Mouse (Mus musculus): ENCODE measurements around the gene Anks1b. TPM values are rescaled to one million over a fixed set of nuclear protein-coding genes. Genes with fewer than 3 reads are reported as not detected.

Gene Anks1b
- total RNA-seq, 1 experiment from 2014 or later, result not detected

DNA sequence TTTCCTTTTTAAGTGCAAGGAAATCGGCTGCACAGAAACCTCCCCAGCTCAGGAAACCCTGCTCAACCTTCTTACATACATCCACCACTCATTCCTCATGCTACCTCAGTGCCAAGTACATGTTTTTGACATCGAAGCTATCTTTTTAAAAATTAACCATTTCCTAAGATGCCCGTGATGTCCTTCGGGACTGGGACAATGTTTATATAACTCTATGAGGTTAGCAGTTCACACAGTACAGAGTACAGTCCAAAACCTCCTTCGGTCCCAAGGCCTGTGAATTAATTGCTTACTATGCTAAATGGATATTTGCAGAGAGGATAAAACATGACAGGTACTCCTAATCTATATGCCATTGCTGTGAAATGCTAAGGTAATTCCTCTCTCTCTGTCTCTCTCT is 558.2 kb downstream of the Anks1b start:
- ATAC-seq (replicated peaks in 1 of 2; ENCODE audit: insufficient read depth in 1 of 2, low FRiP score in 2 of 2, low TSS enrichment in 1 of 2, low read depth in 1 of 2, poor library complexity in 2 of 2, severe bottlenecking in 2 of 2), result no peak

DNA sequence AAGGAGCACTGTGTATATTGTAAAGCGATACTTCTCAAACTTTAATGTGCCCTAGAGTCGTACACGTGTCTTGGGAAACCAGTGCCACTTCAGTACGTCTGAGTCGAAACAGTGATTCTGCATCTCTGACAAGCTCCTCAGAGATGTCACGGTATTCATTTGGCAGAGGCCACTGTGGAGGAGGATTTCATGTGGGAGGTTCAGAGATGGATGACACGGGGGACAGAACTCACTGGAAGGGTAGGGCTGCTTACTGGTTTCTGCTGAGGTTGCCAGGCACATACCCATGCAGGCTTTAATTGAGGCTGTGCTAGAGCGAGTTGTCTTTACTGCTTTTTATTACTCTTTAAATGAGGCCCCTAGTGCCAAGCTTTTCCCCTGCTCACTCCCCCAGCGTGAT is 558.7 kb downstream of the Anks1b start:
- ATAC-seq (replicated peaks in 1 of 2; ENCODE audit: insufficient read depth in 1 of 2, low FRiP score in 2 of 2, low TSS enrichment in 1 of 2, low read depth in 1 of 2, poor library complexity in 2 of 2, severe bottlenecking in 2 of 2), result no peak

DNA sequence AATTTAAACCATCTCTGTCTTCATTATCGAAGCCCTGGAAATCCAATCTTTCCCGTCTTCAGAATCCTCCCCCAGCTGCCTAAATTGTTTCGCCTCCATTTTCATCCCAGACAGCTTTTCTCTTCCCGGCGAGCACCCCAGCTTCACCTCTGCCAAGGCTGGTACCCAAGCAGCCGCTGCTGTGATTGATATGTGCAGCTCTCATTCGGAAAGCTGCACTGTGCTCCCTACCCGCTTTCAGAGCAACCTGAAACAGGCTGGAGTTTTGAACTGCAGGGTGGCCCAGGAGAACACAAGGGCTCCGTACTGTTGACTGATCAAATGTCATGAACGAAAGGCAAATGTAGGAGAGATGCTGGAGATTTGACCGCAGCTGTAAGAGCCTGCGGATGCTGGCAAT is 559.2 kb downstream of the Anks1b start:
- ATAC-seq (replicated peaks in 1 of 2; ENCODE audit: insufficient read depth in 1 of 2, low FRiP score in 2 of 2, low TSS enrichment in 1 of 2, low read depth in 1 of 2, poor library complexity in 2 of 2, severe bottlenecking in 2 of 2), result no peak

DNA sequence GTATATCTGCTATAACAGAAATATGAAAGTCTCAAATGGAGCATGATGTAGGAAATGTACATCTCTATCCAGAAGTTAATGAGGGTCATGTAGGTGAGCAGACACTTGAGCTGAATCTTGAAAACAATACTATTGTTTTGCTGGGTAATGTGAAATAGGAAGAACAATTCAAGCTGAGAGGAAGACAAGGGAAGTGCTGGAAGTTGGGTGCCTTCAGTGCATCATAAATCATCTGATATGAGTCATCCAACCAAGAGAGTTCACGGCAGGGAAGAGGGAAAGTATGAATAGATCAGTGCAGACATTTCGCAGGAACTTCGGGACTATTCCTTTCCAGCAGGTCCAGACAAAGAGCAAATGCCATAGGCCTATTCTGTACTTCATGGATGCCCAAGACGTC is 567.7 kb downstream of the Anks1b start:
- ATAC-seq (replicated peaks in 1 of 2; ENCODE audit: insufficient read depth in 1 of 2, low FRiP score in 2 of 2, low TSS enrichment in 1 of 2, low read depth in 1 of 2, poor library complexity in 2 of 2, severe bottlenecking in 2 of 2), result no peak

DNA sequence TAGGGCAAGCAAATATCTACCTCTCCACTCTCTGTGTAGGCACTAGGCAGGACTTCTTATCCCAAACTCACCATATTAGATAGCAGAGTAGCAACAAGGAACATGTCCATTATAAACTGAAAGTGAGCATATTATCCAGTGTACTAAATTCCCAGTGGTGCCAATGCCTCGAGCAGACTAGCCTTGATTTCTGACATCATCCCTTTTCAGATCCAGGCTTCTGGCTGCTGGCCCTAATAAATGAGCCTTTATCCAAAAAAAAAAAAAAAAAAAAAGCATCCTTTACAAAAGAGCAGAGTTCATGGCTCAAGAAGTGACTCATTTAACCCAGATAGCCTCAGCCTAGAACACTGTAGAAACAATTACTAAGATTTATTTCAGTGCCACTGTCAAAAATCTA is 568.3 kb downstream of the Anks1b start:
- ATAC-seq (replicated peaks in 1 of 2; ENCODE audit: insufficient read depth in 1 of 2, low FRiP score in 2 of 2, low TSS enrichment in 1 of 2, low read depth in 1 of 2, poor library complexity in 2 of 2, severe bottlenecking in 2 of 2), result no peak

DNA sequence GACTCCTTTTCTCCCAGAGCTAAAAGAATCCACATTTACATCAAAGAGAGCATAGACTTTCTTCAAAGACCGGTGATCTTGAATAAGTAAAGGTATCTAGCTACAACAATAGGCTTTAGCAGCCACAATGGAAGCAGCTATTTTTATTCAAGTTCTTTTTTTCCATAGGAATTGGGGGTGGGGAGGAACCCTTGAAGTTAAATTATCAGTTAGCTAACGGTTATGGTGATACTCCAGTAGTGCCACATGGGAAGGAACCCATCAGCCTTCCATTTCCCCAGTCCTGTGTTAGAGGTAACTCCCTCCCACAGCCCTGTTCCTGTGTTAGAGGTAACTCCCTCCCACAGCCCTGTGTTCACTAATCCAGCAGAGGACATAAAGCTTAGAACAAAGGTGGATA is 591.6 kb downstream of the Anks1b start:
- no peak for ATAC-seq (replicated peaks in 1 of 2; ENCODE audit: insufficient read depth in 1 of 2, low FRiP score in 2 of 2, low TSS enrichment in 1 of 2, low read depth in 1 of 2, poor library complexity in 2 of 2, severe bottlenecking in 2 of 2)

DNA sequence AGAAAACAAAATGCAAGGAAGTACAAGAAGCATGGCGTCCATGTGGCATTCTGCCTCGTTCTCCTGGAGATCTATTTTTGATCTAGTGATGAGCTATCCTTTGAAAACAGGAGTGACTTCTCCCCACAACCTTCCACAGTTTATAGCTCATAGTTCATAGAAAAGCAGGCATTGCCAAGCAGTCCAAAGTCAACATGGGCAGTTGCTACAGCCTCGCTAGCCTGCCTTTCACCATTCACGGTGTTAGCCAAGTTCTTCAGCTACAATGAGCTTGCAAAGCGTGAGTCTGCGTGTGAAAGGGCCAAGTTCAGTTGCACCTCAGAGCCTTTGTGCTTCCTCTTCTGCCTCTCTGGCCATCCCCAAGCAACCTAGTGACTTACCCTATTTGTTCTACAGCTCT is 592.1 kb downstream of the Anks1b start:
- no peak for ATAC-seq (replicated peaks in 1 of 2; ENCODE audit: insufficient read depth in 1 of 2, low FRiP score in 2 of 2, low TSS enrichment in 1 of 2, low read depth in 1 of 2, poor library complexity in 2 of 2, severe bottlenecking in 2 of 2)

DNA sequence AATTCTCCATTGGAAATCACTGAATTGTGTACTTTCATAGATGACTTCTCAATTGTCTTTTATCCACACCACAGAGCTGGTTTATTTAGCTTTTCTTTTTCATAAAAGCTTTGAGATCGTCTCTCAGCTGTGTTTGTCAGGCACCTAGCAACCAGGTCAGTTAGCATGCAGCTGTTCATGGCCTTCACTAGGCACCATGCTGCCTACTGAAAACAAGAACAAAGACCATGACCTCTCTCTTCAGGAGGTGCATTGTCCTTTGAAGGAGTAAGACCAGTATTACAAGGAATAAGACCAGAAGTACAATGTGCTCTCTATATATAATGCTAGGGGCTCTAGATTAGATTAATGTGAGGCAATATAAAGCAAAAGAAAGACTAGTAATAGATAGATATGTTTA is 594.2 kb downstream of the Anks1b start:
- no peak for ATAC-seq (replicated peaks in 1 of 2; ENCODE audit: insufficient read depth in 1 of 2, low FRiP score in 2 of 2, low TSS enrichment in 1 of 2, low read depth in 1 of 2, poor library complexity in 2 of 2, severe bottlenecking in 2 of 2)

DNA sequence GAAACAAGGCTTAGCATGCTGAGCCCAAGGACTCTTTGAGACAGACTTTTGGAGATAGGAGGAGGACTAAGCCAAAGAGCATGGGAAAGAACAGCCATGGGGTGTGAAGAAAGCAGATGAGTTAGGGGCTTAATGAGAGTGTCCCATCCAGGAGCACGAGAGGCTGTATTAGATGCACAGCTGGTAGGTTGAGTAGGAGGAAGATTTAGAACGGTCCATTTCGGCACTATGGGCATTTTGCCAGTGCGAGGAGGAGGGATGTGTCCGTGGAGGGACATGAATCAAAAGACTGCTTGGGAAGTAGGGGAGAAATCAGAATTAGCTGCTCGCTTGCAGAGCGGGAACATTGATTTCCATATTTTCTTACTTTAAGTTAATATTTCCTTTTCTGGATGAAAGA is 620.1 kb downstream of the Anks1b start:
- no peak for ATAC-seq (replicated peaks in 1 of 2; ENCODE audit: insufficient read depth in 1 of 2, low FRiP score in 2 of 2, low TSS enrichment in 1 of 2, low read depth in 1 of 2, poor library complexity in 2 of 2, severe bottlenecking in 2 of 2)

DNA sequence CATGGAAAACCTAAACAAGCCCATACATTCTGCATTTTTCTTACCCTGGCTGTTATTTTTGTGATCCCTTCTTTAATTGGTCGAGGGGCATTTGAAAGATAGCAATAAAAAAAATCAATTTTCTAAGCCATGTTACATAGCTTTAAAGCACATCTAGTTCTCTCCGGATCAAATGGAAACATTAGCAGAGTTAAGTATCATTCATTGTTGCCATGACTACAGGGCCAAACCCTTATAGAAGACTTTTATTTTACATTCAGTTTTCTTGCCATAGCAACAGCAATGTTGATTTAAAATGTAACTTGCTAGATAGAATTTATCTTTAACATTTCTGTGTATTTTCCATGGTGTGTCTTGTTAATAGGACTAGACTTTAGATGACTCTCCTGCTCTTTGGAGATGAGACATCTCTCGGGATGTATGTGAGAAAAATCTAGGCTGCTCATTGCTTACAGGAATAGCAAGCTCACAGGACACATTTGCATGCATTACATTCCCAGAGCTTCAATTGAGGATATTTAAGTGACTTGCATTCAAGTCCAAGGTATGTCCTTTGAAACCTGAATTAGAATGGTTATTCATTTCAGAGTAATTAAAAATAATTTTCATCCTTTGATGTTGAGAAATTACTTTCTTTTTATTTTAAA is 620.8 kb downstream of the Anks1b start:
- ATAC-seq (replicated peaks in 1 of 2; ENCODE audit: insufficient read depth in 1 of 2, low FRiP score in 2 of 2, low TSS enrichment in 1 of 2, low read depth in 1 of 2, poor library complexity in 2 of 2, severe bottlenecking in 2 of 2), result no peak

DNA sequence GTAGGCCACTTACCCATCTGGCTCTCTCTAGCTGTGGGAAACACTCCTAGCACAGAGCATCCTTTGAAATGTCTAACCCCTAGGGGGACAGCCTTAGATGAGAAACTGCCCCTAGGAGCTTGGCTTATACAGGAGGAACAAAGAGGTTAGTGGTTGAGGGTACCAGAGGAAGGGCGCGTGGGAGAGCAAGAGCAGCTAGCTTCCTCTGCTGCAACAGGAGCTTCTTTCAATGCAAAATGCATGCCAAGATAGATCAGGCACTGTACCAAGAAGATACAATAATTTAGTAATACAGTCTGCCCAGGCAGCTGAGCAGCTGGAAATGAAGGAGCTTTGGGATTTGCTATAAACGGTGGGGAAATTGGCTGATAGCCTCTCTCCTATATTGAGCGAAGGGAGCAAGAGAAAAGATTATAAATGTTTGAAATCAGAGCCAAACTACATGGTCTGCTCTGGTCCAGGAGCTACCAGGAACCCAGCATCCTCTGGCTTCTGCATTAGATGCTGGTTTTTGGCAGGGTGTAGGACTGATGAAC is 621.7 kb downstream of the Anks1b start:
- no peak for ATAC-seq (replicated peaks in 1 of 2; ENCODE audit: insufficient read depth in 1 of 2, low FRiP score in 2 of 2, low TSS enrichment in 1 of 2, low read depth in 1 of 2, poor library complexity in 2 of 2, severe bottlenecking in 2 of 2)

DNA sequence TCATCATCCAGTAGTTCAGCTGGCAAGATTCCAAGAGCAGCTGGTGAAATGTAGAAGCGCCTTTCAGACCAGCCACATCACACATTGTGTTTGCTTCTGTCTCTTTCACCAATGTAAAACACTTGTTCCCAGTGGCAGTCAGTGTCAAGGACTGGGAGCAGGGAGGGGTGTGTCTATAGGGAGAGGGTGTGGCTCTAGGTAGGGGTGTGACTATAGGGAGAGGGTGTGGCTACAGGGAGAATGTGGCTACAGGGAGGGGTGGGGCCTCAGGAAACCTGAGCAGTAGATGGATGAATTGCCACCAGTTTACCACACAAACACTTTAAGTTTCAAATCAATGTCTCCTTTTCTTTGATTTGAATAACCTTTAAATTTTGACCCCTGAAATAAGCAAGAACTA is 634.3 kb downstream of the Anks1b start:
- no peak for ATAC-seq (replicated peaks in 1 of 2; ENCODE audit: insufficient read depth in 1 of 2, low FRiP score in 2 of 2, low TSS enrichment in 1 of 2, low read depth in 1 of 2, poor library complexity in 2 of 2, severe bottlenecking in 2 of 2)

DNA sequence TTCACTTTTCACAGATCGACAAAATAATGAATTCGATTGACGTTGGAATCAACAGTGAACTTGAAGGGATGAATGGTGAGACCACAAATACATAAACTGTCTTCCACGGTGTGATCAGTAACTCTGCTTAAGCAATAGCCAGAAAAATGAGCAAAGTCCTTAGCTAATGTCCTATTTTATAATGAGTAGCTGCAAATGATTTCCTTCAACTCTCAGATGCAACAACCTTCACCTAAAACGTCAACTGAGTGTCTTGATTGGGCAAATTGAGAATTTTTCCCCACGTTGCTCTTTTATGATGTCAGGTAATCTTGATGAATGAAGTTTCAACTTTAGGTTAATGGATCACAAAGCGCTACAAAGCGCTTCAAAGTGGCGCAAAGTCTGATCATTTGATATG is 639.5 kb downstream of the Anks1b start:
- no peak for ATAC-seq (replicated peaks in 1 of 2; ENCODE audit: insufficient read depth in 1 of 2, low FRiP score in 2 of 2, low TSS enrichment in 1 of 2, low read depth in 1 of 2, poor library complexity in 2 of 2, severe bottlenecking in 2 of 2)

DNA sequence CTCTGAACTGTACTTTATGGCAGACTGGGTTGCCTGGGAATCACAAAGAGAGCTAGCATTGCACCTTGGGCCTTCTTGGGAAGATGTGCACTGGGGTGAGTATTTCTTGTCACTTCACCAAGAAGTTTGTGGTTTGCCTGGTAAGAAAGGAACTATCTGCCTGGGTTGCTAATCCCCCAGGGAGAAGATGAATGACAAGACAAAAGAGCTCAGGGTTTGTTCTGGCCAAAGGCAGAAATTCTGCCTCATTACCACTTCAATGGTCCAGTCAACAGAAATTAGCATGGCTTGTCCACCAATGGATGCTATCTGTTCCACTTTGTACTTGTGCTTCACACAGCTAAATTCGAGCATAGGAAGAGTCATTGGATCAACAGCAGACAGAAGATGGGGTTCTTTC is 658.5 kb downstream of the Anks1b start:
- ATAC-seq (replicated peaks in 1 of 2; ENCODE audit: insufficient read depth in 1 of 2, low FRiP score in 2 of 2, low TSS enrichment in 1 of 2, low read depth in 1 of 2, poor library complexity in 2 of 2, severe bottlenecking in 2 of 2), result no peak

DNA sequence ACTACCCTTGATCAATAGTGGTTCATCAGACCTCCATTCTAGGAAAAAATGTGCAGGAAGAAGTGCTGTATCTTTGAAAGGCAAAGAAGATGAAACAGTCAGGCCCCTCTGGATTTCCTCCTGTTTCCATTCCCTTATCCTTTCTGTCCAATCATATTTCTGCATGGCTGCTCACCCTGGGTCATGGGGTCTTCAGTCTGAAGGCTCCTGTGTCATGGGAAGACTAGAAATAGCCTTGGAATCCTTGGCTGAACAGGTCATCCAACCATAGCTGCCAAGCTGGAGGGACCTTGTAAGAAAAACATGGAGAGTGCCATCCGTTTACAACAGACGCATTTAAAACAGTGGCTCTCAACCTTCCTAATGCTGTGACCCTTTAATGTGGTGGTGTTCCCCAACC is 662.1 kb downstream of the Anks1b start:
- ATAC-seq (replicated peaks in 1 of 2; ENCODE audit: insufficient read depth in 1 of 2, low FRiP score in 2 of 2, low TSS enrichment in 1 of 2, low read depth in 1 of 2, poor library complexity in 2 of 2, severe bottlenecking in 2 of 2), result no peak

DNA sequence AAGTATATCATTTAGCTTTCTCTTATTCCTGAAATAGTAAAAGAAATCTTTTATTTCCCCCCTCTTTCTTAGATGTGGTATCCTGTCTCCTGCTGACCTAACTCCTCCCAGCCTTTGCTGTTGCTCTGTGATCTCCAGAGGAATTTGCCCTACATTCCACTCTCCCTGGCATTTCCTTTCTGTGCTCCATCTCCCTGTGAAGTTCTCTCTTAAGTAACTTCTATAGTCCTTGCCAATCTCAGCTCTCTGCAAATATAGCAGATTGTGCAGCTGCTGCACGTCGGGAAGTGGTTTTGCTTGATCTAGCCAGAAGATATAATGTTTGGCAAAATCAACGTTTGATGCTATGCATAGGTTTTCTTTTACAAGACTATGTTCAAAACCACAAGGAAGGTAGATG is 673.3 kb downstream of the Anks1b start:
- ATAC-seq (replicated peaks in 1 of 2; ENCODE audit: insufficient read depth in 1 of 2, low FRiP score in 2 of 2, low TSS enrichment in 1 of 2, low read depth in 1 of 2, poor library complexity in 2 of 2, severe bottlenecking in 2 of 2), result no peak

DNA sequence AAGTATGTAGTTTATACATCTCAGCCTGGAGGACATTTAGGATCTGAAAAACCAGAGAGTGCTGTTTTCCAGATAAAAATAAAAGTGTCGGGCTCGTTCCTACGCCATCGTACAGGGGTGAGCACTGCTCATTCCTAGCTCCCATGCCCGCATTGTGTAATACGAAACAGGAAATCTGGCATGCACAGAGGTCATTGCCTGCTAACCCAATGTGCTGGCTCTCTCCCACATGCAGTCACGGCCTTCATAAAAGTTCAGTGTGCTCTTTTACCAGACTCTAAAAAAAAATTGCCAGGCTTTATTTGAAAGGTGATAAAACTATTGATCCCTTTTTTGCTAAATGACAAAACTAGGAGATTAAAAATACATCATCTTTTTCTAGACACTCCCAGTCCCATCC is 689.6 kb downstream of the Anks1b start:
- ATAC-seq (replicated peaks in 1 of 2; ENCODE audit: insufficient read depth in 1 of 2, low FRiP score in 2 of 2, low TSS enrichment in 1 of 2, low read depth in 1 of 2, poor library complexity in 2 of 2, severe bottlenecking in 2 of 2), result no peak

DNA sequence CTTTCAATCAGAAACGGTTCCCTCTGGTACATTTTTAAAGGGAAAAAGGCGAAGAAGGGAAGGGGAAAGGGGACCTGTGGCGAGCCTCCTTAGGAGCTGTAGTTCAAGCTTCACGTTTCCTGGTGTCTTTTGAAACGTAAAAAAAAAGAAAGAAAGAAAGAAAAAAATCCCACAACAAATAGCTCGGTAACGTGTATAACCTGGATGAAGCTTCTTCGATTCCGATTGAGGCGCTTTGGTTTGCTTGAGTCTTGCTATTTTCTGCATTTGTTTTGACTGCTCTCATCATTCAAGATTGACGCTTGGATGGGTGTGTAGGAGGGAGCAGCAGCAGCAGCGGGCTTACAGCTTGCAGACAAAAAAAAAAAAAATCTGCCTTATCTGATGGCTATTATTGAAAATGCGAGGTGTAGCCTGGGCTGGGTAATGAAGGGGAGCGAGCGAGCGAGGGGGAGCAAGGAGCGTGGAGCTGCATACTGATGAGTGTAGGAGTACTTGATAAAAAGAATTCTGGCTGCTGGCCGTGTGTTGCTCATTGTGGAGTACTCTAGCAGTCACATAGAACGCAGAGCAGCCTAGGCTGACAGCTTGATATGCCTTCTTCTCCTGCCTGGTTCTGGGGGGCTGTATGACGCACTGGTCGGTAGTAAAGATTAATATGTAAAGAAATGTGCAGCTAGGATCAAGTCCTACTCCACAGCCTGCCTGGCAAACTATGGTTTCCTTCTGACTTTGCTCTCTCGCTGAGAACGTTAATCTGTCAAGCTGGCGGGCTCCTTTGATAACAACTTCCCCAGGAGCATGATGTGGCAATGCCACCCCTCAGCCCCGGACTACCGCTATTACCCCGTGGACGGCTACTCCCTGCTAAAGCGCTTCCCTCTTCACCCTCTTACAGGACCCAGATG is 703.1 kb downstream of the Anks1b start:
- ATAC-seq (replicated peaks in 1 of 2; ENCODE audit: insufficient read depth in 1 of 2, low FRiP score in 2 of 2, low TSS enrichment in 1 of 2, low read depth in 1 of 2, poor library complexity in 2 of 2, severe bottlenecking in 2 of 2), result peak; percentile 84 to 91

DNA sequence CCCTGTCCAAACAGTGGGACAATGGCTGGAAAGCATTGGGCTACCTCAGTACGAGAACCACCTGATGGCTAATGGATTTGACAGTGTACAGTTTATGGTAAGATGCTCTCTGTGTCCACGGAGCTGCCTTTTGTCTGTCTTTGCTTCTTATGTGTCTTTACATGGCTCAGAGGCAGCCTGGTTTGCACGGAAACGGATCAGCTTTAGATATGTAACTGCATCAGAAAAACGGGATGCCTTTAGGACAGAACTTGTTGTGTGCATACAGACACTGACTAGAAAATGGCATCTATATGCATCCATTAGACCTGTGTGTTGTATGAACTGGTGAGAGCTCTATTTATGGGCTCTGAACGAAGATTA is 703.8 kb downstream of the Anks1b start:
- no peak for ATAC-seq (replicated peaks in 1 of 2; ENCODE audit: insufficient read depth in 1 of 2, low FRiP score in 2 of 2, low TSS enrichment in 1 of 2, low read depth in 1 of 2, poor library complexity in 2 of 2, severe bottlenecking in 2 of 2)
